Comparison of ENCODE assay signal across 8 mouse cellular contexts in genomic region chr7:43797333-43797769, GRCm38 (mm10). TPM values are rescaled to one million over a fixed set of nuclear protein-coding genes. Genes with fewer than 3 reads are reported as not detected.
DNase-seq lines count a peak whose midpoint lies in the region; ATAC-seq and TF ChIP-seq lines count a peak whose summit lies in the region.

Klk8 (plus strand) TSS chr7:43797577.

- H3K4me2 ChIP-seq in heart, embryonic 16.5 days (ENCODE audit: low read depth, low read length), result peak within 1 kb of the TSS; percentile 81

- no peaks in the 10 kb centered on the region for H3K9me3 ChIP-seq in heart, embryonic 16.5 days (replicated peaks; ENCODE audit: control insufficient read depth, low read length)

- H3K9ac ChIP-seq in heart, embryonic 16.5 days (ENCODE audit: low read length), result peak within 1 kb of the TSS; percentile 63

- 0 out of 2 replicates have a peak, but pooled peaks have one; percentile 20 for ATAC-seq in heart, embryonic 16.5 days (replicated peaks; ENCODE audit: extremely low read depth, insufficient read depth, low FRiP score)

- peak within 1 kb of the TSS; percentile 19 for H3K4me3 ChIP-seq in cerebellum, adult 2 months (replicated peaks; ENCODE audit: insufficient read depth, low read depth, low read length)
- peak within 1 kb of the TSS; percentile 60 for H3K4me3 ChIP-seq in heart, embryonic 16.5 days (ENCODE audit: low read length)

- no peaks in the 10 kb centered on the region for H3K4me1 ChIP-seq in cerebellum, adult 2 months (ENCODE audit: control insufficient read depth, insufficient read depth, low read length)
- H3K4me1 ChIP-seq in heart, embryonic 16.5 days (ENCODE audit: control insufficient read depth, insufficient read depth, low read length), result peaks cover 12% of the 10 kb centered on the region

- H3K27ac ChIP-seq in cerebellum, adult 2 months (ENCODE audit: insufficient read depth, low read length), result no peak within 1 kb of the TSS
- H3K27ac ChIP-seq in heart, embryonic 16.5 days (ENCODE audit: low read length), result no peak within 1 kb of the TSS

- no peak for TF ChIP-seq POLR2A in cerebellum, adult 2 months (IDR thresholded peaks at IDR 0.05; ENCODE audit: borderline replicate concordance, insufficient read depth, low read length)

- DNase-seq in cerebellum, adult 2 months, result no peak
- DNase-seq in cerebellum, postnatal 14 days, result no peak
- peak; percentile 12 for DNase-seq in embryo, embryonic 10 days (ENCODE audit: low spot score)
- DNase-seq in kidney, postnatal 14 days, result peak; percentile 36
- peak; percentile 35 for DNase-seq in lung, postnatal 14 days
- DNase-seq in splenic B cell, adult 2 months (ENCODE audit: low read depth, low spot score), result peak; percentile 10
- no peak for DNase-seq in adipocyte (ENCODE audit: low spot score)

- H3K36me3 ChIP-seq in heart, embryonic 16.5 days (ENCODE audit: control insufficient read depth, insufficient read depth), result no peaks in the 10 kb centered on the region
- H3K36me3 ChIP-seq in splenic B cell, adult 2 months (ENCODE audit: control insufficient read depth, insufficient read depth, low read length, poor library complexity, severe bottlenecking), result no peaks in the 10 kb centered on the region

- TF ChIP-seq CTCF in cerebellum, adult 2 months (IDR thresholded peaks at IDR 0.05; ENCODE audit: borderline replicate concordance, insufficient read depth, low read depth, low read length), result no peak

- H3K27me3 ChIP-seq in cerebellum, adult 2 months (ENCODE audit: control insufficient read depth, insufficient read depth, low read length), result no peaks in the 10 kb centered on the region; the same call in 1 of the 2 replicates
- H3K27me3 ChIP-seq in heart, embryonic 16.5 days (ENCODE audit: control insufficient read depth, insufficient read depth, low read length), result peaks cover 6% of the 10 kb centered on the region; the same call in 1 of the 2 replicates
- H3K27me3 ChIP-seq in splenic B cell, adult 2 months (ENCODE audit: control insufficient read depth, insufficient read depth, low read length, poor library complexity, severe bottlenecking), result no peaks in the 10 kb centered on the region

- 1% methylated on average over 28 of the region's 28 CpGs for WGBS in cerebellum, adult 2 months
- WGBS in heart, embryonic 16.5 days, result under 1% methylated on average over 28 of the region's 28 CpGs

RNA-seq across cellular contexts. Expression of gene Klk8, which starts in this region (rescaled TPM):
- polyA plus RNA-seq in cerebellum, adult 2 months (2012; rRNA removed), result 1.6 and 1.9 TPM in 2 replicates
- 22.1 and 23.0 TPM in 2 replicates for polyA plus RNA-seq in heart, embryonic 16.5 days (2015; fragmentation: Nextera tagmentation; extraction: Ambion mirVana)

Comparison
In these comparisons a context has a peak if more than half of its experiments do, and no peak if none do; other contexts are left out.
1. DNase-seq: peak in embryo, embryonic 10 days (single experiment), kidney, postnatal 14 days (single experiment), lung, postnatal 14 days (single experiment) and splenic B cell, adult 2 months (single experiment); none in cerebellum, adult 2 months (0 of 2), cerebellum, postnatal 14 days (0 of 2) and adipocyte (single experiment).